Mouse (Mus musculus) olfactory bulb, adult 2 months (tissue): ENCODE measurements around the gene 4933402J07Rik. TPM values are rescaled to one million over a fixed set of nuclear protein-coding genes. Genes with fewer than 3 reads are reported as not detected.

Experiments
- H3K27ac ChIP-seq: fragments of 200-500 bp; 2 replicates; pipeline ENCODE4 v1.5.1; 2012; ENCODE audit warnings: low read depth, low read length; ENCODE audit not compliant: insufficient read depth
- H3K4me1 ChIP-seq: fragments of 200-500 bp; 2 replicates; pipeline ENCODE4 v1.6.1; 2012; ENCODE audit warnings: low read length; ENCODE audit not compliant: control insufficient read depth, insufficient read depth
- H3K4me3 ChIP-seq: fragments of 200-500 bp; 2 replicates; pipeline ENCODE4 v1.5.1; 2012; ENCODE audit warnings: mild to moderate bottlenecking, low read depth, low read length, moderate library complexity; ENCODE audit not compliant: insufficient read depth
- CTCF ChIP-seq: fragments of 200-500 bp; IDR thresholded peaks from 2 replicates; pipeline ENCODE4 v1.5.1; 2012; ENCODE audit warnings: low read depth, mild to moderate bottlenecking, low read length, moderate library complexity; ENCODE audit not compliant: insufficient read depth
- POLR2A ChIP-seq: fragments of 200-500 bp; IDR thresholded peaks from 2 replicates; pipeline ENCODE4 v1.6.1; 2012; ENCODE audit warnings: mild to moderate bottlenecking, low read depth, low read length, moderate library complexity; ENCODE audit not compliant: insufficient read depth
- WGBS: fragments of 180-500 bp; shearing (Covaris S2); methylation state at CpG from one replicate; pipeline ENCODE4 v1.1.7; 2018; 5-methylcytosine and 5-hydroxymethylcytosine counted together
- polyA plus RNA-seq: library from polyadenylated mRNA; stranded (reverse); fragments of >200 nt; gene quantifications from 2 replicates; pipeline ENCODE4 v1.2.4, GENCODE M21; 2012; ENCODE audit warnings: low replicate concordance; ENCODE audit not compliant: missing spikeins, insufficient read depth, insufficient read length

The 4933402J07Rik gene
- polyA plus RNA-seq, 1 experiment, result not detected

GRCm38 (mm10) chr8:87613701-87614100 is 50.0 kb downstream of the 4933402J07Rik start:
- H3K4me3 ChIP-seq, result no peak overlapping the region
- WGBS, result 92% methylated on average over 1 of the region's 1 CpGs
- H3K4me1 ChIP-seq, result no peaks in the 10 kb centered on the region
- no peak overlapping the region for H3K27ac ChIP-seq
- TF ChIP-seq POLR2A (no peak), CTCF (no peak)

- peaks cover 5% of the 10 kb centered on the region for H3K4me1 ChIP-seq
- 54% methylated on average over 7 of the region's 7 CpGs for WGBS
- no peak overlapping the region for H3K4me3 ChIP-seq
- no peak overlapping the region for H3K27ac ChIP-seq
- TF ChIP-seq CTCF, result no peak
- no peak for TF ChIP-seq POLR2A
Measured at GRCm38 (mm10) chr8:87619118-87619517, 55.5 kb downstream of the 4933402J07Rik start.

DNA sequence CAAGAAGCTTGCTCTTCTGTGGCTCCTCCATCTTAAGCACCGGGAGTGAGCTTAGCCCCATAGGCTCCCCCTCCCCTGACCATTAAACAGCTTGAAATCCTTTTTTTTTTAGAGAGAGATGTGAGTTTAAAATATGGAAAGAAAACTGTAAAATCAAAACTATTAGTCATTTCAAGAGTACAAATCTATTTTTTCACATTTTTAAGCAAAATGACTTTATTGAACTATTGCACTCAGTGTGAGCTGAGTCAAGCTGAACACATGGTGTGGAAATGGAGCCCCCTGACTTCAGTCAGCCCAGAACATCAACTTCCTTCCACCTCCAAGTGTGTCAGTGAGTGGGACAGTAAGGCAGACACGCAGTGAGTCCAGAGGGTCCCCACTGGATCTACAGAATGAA is 55.9 kb downstream of the 4933402J07Rik start:
- Histone ChIP-seq H3K4me3 (no peak overlapping the region), H3K27ac (no peak overlapping the region), H3K4me1 (peaks cover 5% of the 10 kb centered on the region)
- 68% methylated on average over 2 of the region's 2 CpGs for WGBS
- TF ChIP-seq POLR2A, result no peak

- no peak overlapping the region for H3K27ac ChIP-seq
- 79% methylated on average over 6 of the region's 6 CpGs for WGBS
- no peak for TF ChIP-seq CTCF
- no peak for TF ChIP-seq POLR2A
- no peak overlapping the region for H3K4me3 ChIP-seq
- peaks cover 5% of the 10 kb centered on the region for H3K4me1 ChIP-seq
Measured at GRCm38 (mm10) chr8:87620225-87620624, 56.6 kb downstream of the 4933402J07Rik start.

GRCm38 (mm10) chr8:87621181-87621580 is 57.5 kb downstream of the 4933402J07Rik start:
- TF ChIP-seq POLR2A (no peak), CTCF (no peak)
- Histone ChIP-seq H3K4me3 (no peak overlapping the region), H3K4me1 (peaks cover 5% of the 10 kb centered on the region), H3K27ac (no peak overlapping the region)
- WGBS, result 92% methylated on average over 12 of the region's 12 CpGs

DNA sequence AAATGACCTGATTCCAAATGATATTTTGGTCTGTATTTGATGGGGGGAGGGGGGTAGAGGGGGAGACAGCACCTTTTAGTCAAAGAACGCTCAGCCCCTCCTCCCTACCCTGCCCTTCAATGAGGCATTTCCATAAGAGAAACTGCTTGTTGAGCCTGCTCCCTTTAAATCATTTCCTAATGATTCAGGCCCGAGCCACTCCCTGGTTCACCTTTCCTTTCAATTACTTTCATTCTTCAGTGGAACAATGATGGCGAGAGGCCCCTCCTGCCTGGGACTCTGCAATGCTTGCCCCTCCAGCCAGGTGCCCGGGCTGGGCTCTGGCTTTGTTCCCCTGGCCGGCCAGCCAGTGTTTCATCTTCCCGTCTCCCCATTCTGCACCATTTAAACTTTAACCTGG is 66.0 kb downstream of the 4933402J07Rik start:
- TF ChIP-seq POLR2A, result no peak
- no peak for TF ChIP-seq CTCF
- H3K27ac ChIP-seq, result no peak overlapping the region
- WGBS, result 67% methylated on average over 6 of the region's 6 CpGs

GRCm38 (mm10) chr8:87631776-87632175 is 68.1 kb downstream of the 4933402J07Rik start:
- H3K4me3 ChIP-seq, result no peak overlapping the region
- H3K4me1 ChIP-seq, result no peaks in the 10 kb centered on the region
- no peak overlapping the region for H3K27ac ChIP-seq
- no peak for TF ChIP-seq CTCF
- TF ChIP-seq POLR2A, result no peak
- 92% methylated on average over 7 of the region's 7 CpGs for WGBS

More for the DNA sequence above, 66.0 kb downstream of the 4933402J07Rik start:
- Histone ChIP-seq H3K4me1 (no peaks in the 10 kb centered on the region), H3K4me3 (no peak overlapping the region)

DNA sequence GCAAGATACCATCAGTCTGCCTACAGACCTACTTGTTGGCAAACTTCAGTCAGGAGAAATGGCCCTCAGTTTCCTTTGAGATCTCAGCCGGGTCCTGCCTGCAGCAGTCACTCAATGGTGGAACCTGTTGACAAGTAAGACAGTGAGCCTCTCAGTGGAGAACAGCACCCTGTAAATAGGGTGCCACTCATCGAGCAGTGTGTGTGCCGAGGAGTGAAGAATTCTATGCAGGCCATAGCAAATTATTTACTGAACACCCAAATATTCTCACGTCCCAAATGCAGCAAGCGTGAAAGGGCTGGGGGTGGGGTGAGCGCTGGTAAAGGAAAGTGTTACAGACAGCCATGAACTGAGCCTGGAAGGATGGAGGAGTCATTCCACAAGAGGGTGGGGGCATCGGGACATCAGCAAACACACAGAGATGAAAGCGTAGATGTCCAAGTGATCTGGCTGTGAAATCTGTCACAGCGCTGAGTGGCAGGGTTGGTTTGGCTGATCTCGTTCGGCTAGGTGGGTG is 72.6 kb downstream of the 4933402J07Rik start:
- WGBS, result 81% methylated on average over 11 of the region's 11 CpGs
- TF ChIP-seq CTCF, result no peak
- TF ChIP-seq POLR2A, result no peak
- H3K4me3 ChIP-seq, result no peak overlapping the region
- no peaks in the 10 kb centered on the region for H3K4me1 ChIP-seq
- H3K27ac ChIP-seq, result no peak overlapping the region

Other genes with a start within 250 kb of the 4933402J07Rik start
- not detected in 2 replicates for gene Cbln1, start 91.2 kb upstream of the 4933402J07Rik start, polyA plus RNA-seq